Mouse (Mus musculus): ENCODE results near the gene Fbxo41.

DNA sequence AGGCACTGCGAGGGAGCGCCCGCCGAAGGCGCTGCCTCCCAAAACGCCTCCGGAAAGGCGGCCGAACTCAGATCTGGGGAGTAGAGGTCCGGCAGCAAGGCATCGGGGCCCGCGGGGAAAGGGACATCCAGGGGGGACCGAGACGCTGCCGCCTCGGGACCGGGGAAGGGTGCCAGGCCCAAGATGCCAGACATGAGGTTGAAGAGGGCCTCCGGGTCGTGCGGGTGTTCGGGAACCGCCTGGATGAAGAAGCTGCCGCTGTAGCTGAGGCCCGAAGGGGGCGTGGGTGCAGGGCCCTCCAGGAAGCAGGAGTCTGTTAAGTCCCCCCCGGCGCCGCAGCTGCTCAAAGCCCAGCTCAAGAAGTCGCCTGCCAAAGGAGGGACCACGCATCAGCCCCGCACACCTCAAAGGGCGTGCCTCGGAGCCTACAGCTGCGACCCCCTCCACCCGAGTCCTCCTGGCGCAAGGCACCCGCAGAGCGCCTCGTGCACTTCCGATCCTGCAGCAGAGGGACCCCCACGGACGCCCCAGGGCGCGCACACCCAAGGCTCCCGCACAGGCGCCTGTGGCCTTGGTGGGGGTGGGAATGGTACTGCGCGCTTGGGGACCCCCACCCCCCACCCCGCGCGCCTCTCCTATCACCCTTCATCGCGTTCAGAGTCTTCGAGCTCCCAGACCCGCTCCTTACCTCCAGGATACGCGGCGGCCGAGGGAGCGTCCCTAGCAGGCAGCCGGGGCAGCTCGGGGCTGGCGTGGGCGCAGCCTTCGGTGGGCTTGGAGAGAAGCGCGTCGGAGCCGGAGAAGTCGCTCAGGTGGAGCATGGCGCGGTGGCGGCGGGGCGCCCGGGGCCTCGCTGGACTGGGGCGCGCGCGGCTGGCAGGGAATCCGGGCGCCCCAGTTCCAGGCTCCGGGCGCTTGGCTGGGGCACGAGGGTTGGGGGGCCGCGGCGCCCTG lies 10.1 kb upstream of the Fbxo41 start:
- no peak for TF ChIP-seq CTCF (IDR thresholded peaks at IDR 0.05; ENCODE audit: low read depth)
- no peak for TF ChIP-seq EP300 (IDR thresholded peaks at IDR 0.05; ENCODE audit: low read depth)
